Mouse (Mus musculus): ENCODE data around the gene Itgb3. TPM values are rescaled to one million over a fixed set of nuclear protein-coding genes. Genes with fewer than 3 reads are reported as not detected.
A peak's percentile ranks its signal among the peaks of the same experiment; 100 is the strongest.

The Itgb3 gene
- polyA plus RNA-seq, 1 experiment from 2014 or later = 1.5 TPM

- 5% methylated on average over 8 of the region's 8 CpGs for WGBS
- no peaks in the 10 kb centered on the region for H3K27me3 ChIP-seq (ENCODE audit: control insufficient read depth, insufficient read depth, low read length)
- H3K4me2 ChIP-seq = no peak overlapping the region
- no peaks in the 10 kb centered on the region for H3K36me3 ChIP-seq (ENCODE audit: control insufficient read depth, insufficient read depth, low read length)
- peak; percentile 62; the same call in 1 of the 2 replicates for ATAC-seq (ENCODE audit: low FRiP score)
- DNase-seq (ENCODE audit: low spot score, missing footprints) = peak; percentile 97
- H3K4me3 ChIP-seq (ENCODE audit: low read depth, low read length) = no peak overlapping the region
- no peaks in the 10 kb centered on the region for H3K4me1 ChIP-seq (ENCODE audit: control insufficient read depth, insufficient read depth, low read length)
- no peak overlapping the region for H3K27ac ChIP-seq (ENCODE audit: low read depth, low read length)
- no peaks in the 10 kb centered on the region for H3K9me3 ChIP-seq (ENCODE audit: control insufficient read depth, low read length)
- no peak overlapping the region for H3K9ac ChIP-seq (ENCODE audit: low read length)
Observed at GRCm38 (mm10) chr11:104590148-104590547, 17.7 kb upstream of the Itgb3 start.

GRCm38 (mm10) chr11:104592066-104592835 is 15.5 kb upstream of the Itgb3 start:
- H3K4me3 ChIP-seq (ENCODE audit: low read depth, low read length) = no peak overlapping the region
- H3K4me2 ChIP-seq = no peak overlapping the region
- H3K9me3 ChIP-seq (ENCODE audit: control insufficient read depth, low read length) = no peaks in the 10 kb centered on the region
- no peak overlapping the region for H3K27ac ChIP-seq (ENCODE audit: low read depth, low read length)
- H3K4me1 ChIP-seq (ENCODE audit: control insufficient read depth, insufficient read depth, low read length) = no peaks in the 10 kb centered on the region
- 74% methylated on average over 13 of the region's 13 CpGs for WGBS
- DNase-seq (ENCODE audit: low spot score, missing footprints) = no peak
- H3K27me3 ChIP-seq (ENCODE audit: control insufficient read depth, insufficient read depth, low read length) = no peaks in the 10 kb centered on the region
- H3K9ac ChIP-seq (ENCODE audit: low read length) = no peak overlapping the region
- ATAC-seq (ENCODE audit: low FRiP score) = no peak
- H3K36me3 ChIP-seq (ENCODE audit: control insufficient read depth, insufficient read depth, low read length) = no peaks in the 10 kb centered on the region

- ATAC-seq (ENCODE audit: low FRiP score) = no peak
- DNase-seq (ENCODE audit: low spot score, missing footprints) = no peak
- no peak overlapping the region for H3K27ac ChIP-seq (ENCODE audit: low read depth, low read length)
- H3K4me2 ChIP-seq = no peak overlapping the region
- no peaks in the 10 kb centered on the region for H3K36me3 ChIP-seq (ENCODE audit: control insufficient read depth, insufficient read depth, low read length)
- WGBS = 78% methylated on average over 10 of the region's 10 CpGs
- H3K4me1 ChIP-seq (ENCODE audit: control insufficient read depth, insufficient read depth, low read length) = no peaks in the 10 kb centered on the region
- no peak overlapping the region for H3K9ac ChIP-seq (ENCODE audit: low read length)
- H3K9me3 ChIP-seq (ENCODE audit: control insufficient read depth, low read length) = no peaks in the 10 kb centered on the region
- H3K4me3 ChIP-seq (ENCODE audit: low read depth, low read length) = no peak overlapping the region
- H3K27me3 ChIP-seq (ENCODE audit: control insufficient read depth, insufficient read depth, low read length) = no peaks in the 10 kb centered on the region
Observed at GRCm38 (mm10) chr11:104596365-104596764, 11.4 kb upstream of the Itgb3 start.

GRCm38 (mm10) chr11:104599265-104599945 is 8.4 kb upstream of the Itgb3 start:
- no peaks in the 10 kb centered on the region for H3K9me3 ChIP-seq (ENCODE audit: control insufficient read depth, low read length)
- H3K4me3 ChIP-seq (ENCODE audit: low read depth, low read length) = no peak overlapping the region
- no peaks in the 10 kb centered on the region for H3K36me3 ChIP-seq (ENCODE audit: control insufficient read depth, insufficient read depth, low read length)
- H3K9ac ChIP-seq (ENCODE audit: low read length) = no peak overlapping the region
- no peak overlapping the region for H3K27ac ChIP-seq (ENCODE audit: low read depth, low read length)
- H3K4me2 ChIP-seq = no peak overlapping the region
- no peak for ATAC-seq (ENCODE audit: low FRiP score)
- no peaks in the 10 kb centered on the region for H3K4me1 ChIP-seq (ENCODE audit: control insufficient read depth, insufficient read depth, low read length)
- H3K27me3 ChIP-seq (ENCODE audit: control insufficient read depth, insufficient read depth, low read length) = no peaks in the 10 kb centered on the region
- 89% methylated on average over 13 of the region's 13 CpGs for WGBS
- no peak for DNase-seq (ENCODE audit: low spot score, missing footprints)

- WGBS = 64% methylated on average over 4 of the region's 4 CpGs
- Histone ChIP-seq H3K9ac (ENCODE audit: low read length) (no peak overlapping the region), H3K27me3 (ENCODE audit: control insufficient read depth, insufficient read depth, low read length) (no peaks in the 10 kb centered on the region), H3K4me2 (no peak overlapping the region), H3K4me3 (ENCODE audit: low read depth, low read length) (no peak overlapping the region), H3K4me1 (ENCODE audit: control insufficient read depth, insufficient read depth, low read length) (no peaks in the 10 kb centered on the region), H3K36me3 (ENCODE audit: control insufficient read depth, insufficient read depth, low read length) (no peaks in the 10 kb centered on the region), H3K27ac (ENCODE audit: low read depth, low read length) (no peak overlapping the region), H3K9me3 (ENCODE audit: control insufficient read depth, low read length) (no peaks in the 10 kb centered on the region)
- DNase-seq (ENCODE audit: low spot score, missing footprints) = peak; percentile 45
- no peak for ATAC-seq (ENCODE audit: low FRiP score)
Observed at GRCm38 (mm10) chr11:104600675-104601074, 7.1 kb upstream of the Itgb3 start.

- 45% methylated on average over 6 of the region's 6 CpGs for WGBS
- ATAC-seq (ENCODE audit: low FRiP score) = no peak
Observed at GRCm38 (mm10) chr11:104604192-104604591, 3.6 kb upstream of the Itgb3 start.

GRCm38 (mm10) chr11:104608249-104608920 is 585 bp downstream of the Itgb3 start:
- H3K4me3 ChIP-seq (ENCODE audit: low read depth, low read length) = peak overlapping the region; percentile 52
- peak overlapping the region; percentile 96 for H3K4me2 ChIP-seq

More at GRCm38 (mm10) chr11:104604192-104604591, 3.6 kb upstream of the Itgb3 start:
- H3K9me3 ChIP-seq (ENCODE audit: control insufficient read depth, low read length) = no peaks in the 10 kb centered on the region
- no peaks in the 10 kb centered on the region for H3K36me3 ChIP-seq (ENCODE audit: control insufficient read depth, insufficient read depth, low read length)
- peaks cover 5% of the 10 kb centered on the region for H3K4me1 ChIP-seq (ENCODE audit: control insufficient read depth, insufficient read depth, low read length)
- H3K4me3 ChIP-seq (ENCODE audit: low read depth, low read length) = no peak overlapping the region
- H3K9ac ChIP-seq (ENCODE audit: low read length) = no peak overlapping the region
- peaks cover 12% of the 10 kb centered on the region for H3K27me3 ChIP-seq (ENCODE audit: control insufficient read depth, insufficient read depth, low read length)
- no peak overlapping the region for H3K4me2 ChIP-seq
- no peak overlapping the region for H3K27ac ChIP-seq (ENCODE audit: low read depth, low read length)
- peak; percentile 53 for DNase-seq (ENCODE audit: low spot score, missing footprints)

GRCm38 (mm10) chr11:104609033-104609684 is 1.4 kb downstream of the Itgb3 start:
- DNase-seq (ENCODE audit: low spot score, missing footprints) (no peak), ATAC-seq (ENCODE audit: low FRiP score) (no peak)
- no peaks in the 10 kb centered on the region for H3K36me3 ChIP-seq (ENCODE audit: control insufficient read depth, insufficient read depth, low read length)
- H3K9ac ChIP-seq (ENCODE audit: low read length) = no peak overlapping the region
- H3K27me3 ChIP-seq (ENCODE audit: control insufficient read depth, insufficient read depth, low read length) = peaks cover 18% of the 10 kb centered on the region
- H3K27ac ChIP-seq (ENCODE audit: low read depth, low read length) = no peak overlapping the region
- H3K4me1 ChIP-seq (ENCODE audit: control insufficient read depth, insufficient read depth, low read length) = peaks cover 5% of the 10 kb centered on the region
- no peak overlapping the region for H3K4me3 ChIP-seq (ENCODE audit: low read depth, low read length)
- no peaks in the 10 kb centered on the region for H3K9me3 ChIP-seq (ENCODE audit: control insufficient read depth, low read length)
- WGBS = 63% methylated on average over 6 of the region's 6 CpGs
- no peak overlapping the region for H3K4me2 ChIP-seq

More at GRCm38 (mm10) chr11:104608249-104608920, 585 bp downstream of the Itgb3 start:
- ATAC-seq (ENCODE audit: low FRiP score) = no peak; the same call in none of the 2 replicates
- 2% methylated on average over 23 of the region's 23 CpGs for WGBS
- Histone ChIP-seq H3K27me3 (ENCODE audit: control insufficient read depth, insufficient read depth, low read length) (peaks cover 18% of the 10 kb centered on the region), H3K9me3 (ENCODE audit: control insufficient read depth, low read length) (no peaks in the 10 kb centered on the region), H3K4me1 (ENCODE audit: control insufficient read depth, insufficient read depth, low read length) (peaks cover 5% of the 10 kb centered on the region), H3K27ac (ENCODE audit: low read depth, low read length) (no peak overlapping the region), H3K36me3 (ENCODE audit: control insufficient read depth, insufficient read depth, low read length) (no peaks in the 10 kb centered on the region), H3K9ac (ENCODE audit: low read length) (peak overlapping the region; percentile 53)
- no peak for DNase-seq (ENCODE audit: low spot score, missing footprints)

Data from midbrain, embryonic 11.5 days (tissue).